10 mouse cellular contexts compared by ENCODE assay signal in genomic region chr5:121627871-121628270, GRCm38 (mm10). TPM values are rescaled to one million over a fixed set of nuclear protein-coding genes. Genes with fewer than 3 reads are reported as not detected.
DNase-seq lines count a peak whose midpoint lies in the region; ATAC-seq and TF ChIP-seq lines count a peak whose summit lies in the region.
"Had no signal": no experiment of that assay in that cellular context is flagged by ENCODE, and none has a peak within 500 bp of the region (broad histone marks: within the 10 kb centered on the region; RNA-seq: fewer than 3 reads in every experiment).

No protein-coding gene starts in this region.

- H3K9me3 ChIP-seq in heart, embryonic 10.5 days = no peaks in the 10 kb centered on the region
- no peaks in the 10 kb centered on the region for H3K9me3 ChIP-seq in heart, postnatal 0 days (replicated peaks; ENCODE audit: control insufficient read depth, low read length)
- H3K9me3 ChIP-seq: embryonic facial prominence, embryonic 13.5 days; neural tube, embryonic 13.5 days had no signal

- intact Hi-C loops in left cerebral cortex, postnatal 10 days (cut with DNase I) = no loop called here

- TF ChIP-seq CTCF in heart, postnatal 0 days (IDR thresholded peaks at IDR 0.05; ENCODE audit: low read depth) = peak; percentile 83

- no peak overlapping the region for H3K4me2 ChIP-seq in heart, postnatal 0 days (ENCODE audit: low read depth, low read length)
- H3K4me2 ChIP-seq: embryonic facial prominence, embryonic 13.5 days; neural tube, embryonic 13.5 days had no signal

- H3K36me3 ChIP-seq in heart, embryonic 10.5 days = 0 out of 2 replicates have a peak, but pooled peaks cover 6% of the 10 kb centered on the region
- H3K36me3 ChIP-seq in heart, postnatal 0 days (replicated peaks; ENCODE audit: control insufficient read depth, insufficient read depth, low read length) = no peaks in the 10 kb centered on the region
- H3K36me3 ChIP-seq: embryonic facial prominence, embryonic 13.5 days; neural tube, embryonic 13.5 days had no signal

- no peak for TF ChIP-seq EP300 in heart, postnatal 0 days (IDR thresholded peaks at IDR 0.05; ENCODE audit: low read depth)

- WGBS in heart, embryonic 10.5 days = 0% methylated on average over 1 of the region's 1 CpGs
- WGBS in heart, postnatal 0 days = 0% methylated on average over 1 of the region's 1 CpGs

- H3K4me3 ChIP-seq in heart, embryonic 10.5 days = no peak overlapping the region
- no peak overlapping the region for H3K4me3 ChIP-seq in heart, postnatal 0 days (ENCODE audit: low read depth, low read length)
- H3K4me3 ChIP-seq: embryonic facial prominence, embryonic 13.5 days; neural tube, embryonic 13.5 days had no signal

- H3K27me3 ChIP-seq in heart, embryonic 10.5 days (ENCODE audit: insufficient read depth, poor library complexity, severe bottlenecking) = no peaks in the 10 kb centered on the region
- H3K27me3 ChIP-seq in heart, postnatal 0 days (ENCODE audit: control insufficient read depth, insufficient read depth, low read length) = no peaks in the 10 kb centered on the region
- H3K27me3 ChIP-seq: embryonic facial prominence, embryonic 13.5 days; neural tube, embryonic 13.5 days had no signal

- peaks cover 6% of the 10 kb centered on the region for H3K4me1 ChIP-seq in heart, embryonic 10.5 days
- H3K4me1 ChIP-seq in heart, postnatal 0 days (ENCODE audit: control insufficient read depth, insufficient read depth) = no peaks in the 10 kb centered on the region
- H3K4me1 ChIP-seq: embryonic facial prominence, embryonic 13.5 days; neural tube, embryonic 13.5 days had no signal

- no peak overlapping the region for H3K9ac ChIP-seq in heart, postnatal 0 days (replicated peaks; ENCODE audit: low read depth, low read length)
- H3K9ac ChIP-seq: embryonic facial prominence, embryonic 13.5 days; neural tube, embryonic 13.5 days had no signal

- DNase-seq in heart, adult 8-10 months (ENCODE audit: low spot score) = peak; percentile 77
- no peak for DNase-seq in heart, embryonic 10.5 days (ENCODE audit: low spot score)
- DNase-seq in R1 (ENCODE audit: low read depth, low spot score) = peak; percentile 72
- DNase-seq in cerebellum, postnatal 25 days = peak; percentile 70 to 85
- peak; percentile 47 for DNase-seq in heart, postnatal 0 days (ENCODE audit: low spot score)
- peak; percentile 28 to 73 for DNase-seq in left cerebral cortex, postnatal 10 days (ENCODE audit: extremely low spot score in 1 of 2, low spot score in 2 of 2)
- DNase-seq in naive thymus-derived CD4-positive, alpha-beta T cell, adult 2 months (ENCODE audit: low read depth) = peak; percentile 81
- peak; percentile 47 for DNase-seq in testis, postnatal 14 days (ENCODE audit: low spot score)

- ATAC-seq in heart, postnatal 0 days (ENCODE audit: insufficient read depth, low read depth) = no peak

- H3K27ac ChIP-seq in heart, embryonic 10.5 days = no peak overlapping the region
- no peak overlapping the region for H3K27ac ChIP-seq in heart, postnatal 0 days (ENCODE audit: low read depth)
- H3K27ac ChIP-seq: embryonic facial prominence, embryonic 13.5 days; neural tube, embryonic 13.5 days had no signal

RNA-seq across cellular contexts. Expression of gene Acad12, which starts 9.1 kb away (rescaled TPM):
- 100 to 1,000 TPM in 2 of 4 experiments, 10 to 100 TPM in 2; 97.0 to 106 (median 99.0) TPM for total RNA-seq in heart, adult 8-10 months (2022)
- 4.7 and 6.1 TPM in 2 replicates for polyA plus RNA-seq in heart, embryonic 10.5 days (2016; fragmentation: Nextera tagmentation; extraction: Ambion mirVana)
- 12.3 and 17.3 TPM in 2 replicates for total RNA-seq in heart, postnatal 0 days (2014; rRNA removed; ENCODE audit: low replicate concordance)
- polyA plus RNA-seq in heart, postnatal 0 days (2015; fragmentation: Nextera tagmentation; extraction: Ambion mirVana) = 6.9 and 8.8 TPM in 2 replicates
- 1 to 10 TPM; 4.0 to 5.4 TPM for total RNA-seq in left cerebral cortex, postnatal 10 days (2021)

RNA-seq across cellular contexts. Expression of gene Acad10, which starts 32.4 kb away (rescaled TPM):
- total RNA-seq in heart, adult 8-10 months (2022) = 10 to 100 TPM; 26.3 to 29.6 (median 26.9) TPM
- polyA plus RNA-seq in heart, embryonic 10.5 days (2016; fragmentation: Nextera tagmentation; extraction: Ambion mirVana) = 1.5 and 2.6 TPM in 2 replicates
- total RNA-seq in heart, postnatal 0 days (2014; rRNA removed; ENCODE audit: low replicate concordance) = 3.7 and 6.1 TPM in 2 replicates
- 1.8 and 2.2 TPM in 2 replicates for polyA plus RNA-seq in heart, postnatal 0 days (2015; fragmentation: Nextera tagmentation; extraction: Ambion mirVana)
- total RNA-seq in left cerebral cortex, postnatal 10 days (2021) = 1 to 10 TPM; 2.2 to 2.5 TPM

RNA-seq across cellular contexts. Expression of gene Brap, which starts 32.5 kb away (rescaled TPM):
- total RNA-seq in heart, adult 8-10 months (2022) = 10 to 100 TPM; 26.0 to 30.9 (median 29.3) TPM
- 33.2 and 35.5 TPM in 2 replicates for polyA plus RNA-seq in heart, embryonic 10.5 days (2016; fragmentation: Nextera tagmentation; extraction: Ambion mirVana)
- 32.9 and 38.0 TPM in 2 replicates for total RNA-seq in heart, postnatal 0 days (2014; rRNA removed; ENCODE audit: low replicate concordance)
- polyA plus RNA-seq in heart, postnatal 0 days (2015; fragmentation: Nextera tagmentation; extraction: Ambion mirVana) = 20.7 and 23.2 TPM in 2 replicates
- total RNA-seq in left cerebral cortex, postnatal 10 days (2021) = 10 to 100 TPM; 50.4 to 51.8 TPM

RNA-seq across cellular contexts. Expression of gene Aldh2, which starts 34.2 kb away (rescaled TPM):
- 100 to 1,000 TPM; 363 to 434 (median 401) TPM for total RNA-seq in heart, adult 8-10 months (2022)
- polyA plus RNA-seq in heart, embryonic 10.5 days (2016; fragmentation: Nextera tagmentation; extraction: Ambion mirVana) = 59.9 and 90.3 TPM in 2 replicates
- total RNA-seq in heart, postnatal 0 days (2014; rRNA removed; ENCODE audit: low replicate concordance) = 101 and 114 TPM in 2 replicates
- polyA plus RNA-seq in heart, postnatal 0 days (2015; fragmentation: Nextera tagmentation; extraction: Ambion mirVana) = 126 and 127 TPM in 2 replicates
- total RNA-seq in left cerebral cortex, postnatal 10 days (2021) = 10 to 100 TPM; 71.5 to 72.7 TPM
